Mouse (Mus musculus) ES-Bruce4 (cell line): ENCODE measurements around the gene Llgl2.

Experiments used
- CTCF ChIP-seq: IDR thresholded peaks from one replicate; pipeline ENCODE4 v1.8.1; 2011; ENCODE audit warnings: low read depth, low read length
- EP300 ChIP-seq: IDR thresholded peaks from 2 replicates; pipeline ENCODE4 v1.6.1; 2011; ENCODE audit warnings: low read depth, low read length; ENCODE audit not compliant: insufficient read depth
- POLR2A ChIP-seq: IDR thresholded peaks from one replicate; pipeline ENCODE4 v1.8.1; 2011; ENCODE audit warnings: low read length; ENCODE audit not compliant: insufficient read depth

- TF ChIP-seq CTCF (no peak), POLR2A (no peak), EP300 (no peak)
These were observed 2.8 kb upstream of the Llgl2 start for GRCm38 (mm10) chr11:115821001-115821400.
